In the genomic region with DNA sequence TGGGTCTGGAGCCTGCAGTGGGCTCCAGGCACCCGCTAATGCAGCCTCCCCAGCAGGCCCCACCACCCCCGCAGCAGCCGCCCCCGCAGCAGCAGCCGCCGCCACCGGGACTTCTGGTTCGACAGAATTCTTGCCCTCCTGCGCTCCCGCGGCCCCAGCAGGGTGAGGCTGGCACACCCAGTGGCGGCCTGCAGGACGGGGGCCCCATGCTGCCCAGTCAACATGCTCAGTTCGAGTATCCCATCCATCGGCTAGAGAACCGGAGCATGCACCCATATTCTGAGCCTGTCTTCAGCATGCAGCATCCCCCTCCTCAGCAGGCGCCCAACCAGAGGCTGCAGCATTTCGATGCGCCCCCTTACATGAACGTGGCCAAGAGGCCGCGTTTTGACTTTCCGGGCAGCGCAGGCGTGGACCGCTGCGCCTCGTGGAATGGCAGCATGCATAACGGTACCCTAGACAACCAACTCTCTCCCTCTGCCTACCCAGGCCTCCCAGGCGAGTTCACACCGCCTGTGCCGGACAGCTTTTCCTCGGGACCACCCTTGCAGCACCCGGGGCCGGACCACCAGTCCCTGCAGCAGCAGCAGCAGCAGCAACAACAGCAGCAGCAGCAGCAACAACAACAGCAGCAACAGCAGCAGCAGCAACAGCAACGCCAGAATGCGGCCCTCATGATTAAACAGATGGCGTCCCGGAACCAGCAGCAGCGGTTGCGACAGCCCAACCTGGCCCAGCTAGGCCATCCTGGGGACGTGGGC, we compare ENCODE assay signal across 8 mouse cellular contexts. TPM values are rescaled to one million over a fixed set of nuclear protein-coding genes. Genes with fewer than 3 reads are reported as not detected.
DNase-seq lines count a peak whose midpoint lies in the region; ATAC-seq lines count a peak whose summit lies in the region.

No protein-coding gene starts in this region.

- peak overlapping the region; percentile 93 for H3K4me3 ChIP-seq in embryonic facial prominence, embryonic 13.5 days
- H3K4me3 ChIP-seq in limb, embryonic 11.5 days (ENCODE audit: low read depth, low read length) = peak overlapping the region; percentile 69

- 4% methylated on average over 42 of the region's 42 CpGs for WGBS in embryonic facial prominence, embryonic 13.5 days
- whole genome bisulfite sequencing in limb, embryonic 11.5 days = 3% methylated on average over 42 of the region's 42 CpGs

- no peak for ATAC-seq in embryonic facial prominence, embryonic 13.5 days (ENCODE audit: insufficient number of reproducible peaks, insufficient read depth, low FRiP score, low TSS enrichment, low read depth)
- no peak for ATAC-seq in limb, embryonic 11.5 days (ENCODE audit: insufficient number of reproducible peaks, low FRiP score, low TSS enrichment, low read depth)

- DNase-seq in layer of hippocampus, postnatal 36 days = peak; percentile 41 to 51
- no peak for DNase-seq in layer of hippocampus, adult 9-10 months (ENCODE audit: low spot score)
- DNase-seq in limb, embryonic 11.5 days (ENCODE audit: low spot score) = peak; percentile 62
- peak; percentile 51 for DNase-seq in retina, embryonic 14.5 days (ENCODE audit: low spot score)
- DNase-seq in adipocyte (ENCODE audit: low spot score) = no peak
- no peak for DNase-seq in gastrocnemius, postnatal 10 days
- no peak for DNase-seq in cerebellum, postnatal 14 days

- peaks cover 9% of the 10 kb centered on the region; the same call in 1 of the 2 replicates for H3K27me3 ChIP-seq in embryonic facial prominence, embryonic 13.5 days
- peaks cover 41% of the 10 kb centered on the region for H3K27me3 ChIP-seq in limb, embryonic 11.5 days (ENCODE audit: control insufficient read depth, insufficient read depth, low read length)

- H3K27ac ChIP-seq in embryonic facial prominence, embryonic 13.5 days = peak overlapping the region; percentile 95
- no peak overlapping the region for H3K27ac ChIP-seq in limb, embryonic 11.5 days (replicated peaks; ENCODE audit: low read depth, low read length)

- H3K36me3 ChIP-seq in embryonic facial prominence, embryonic 13.5 days = peaks cover 42% of the 10 kb centered on the region
- H3K36me3 ChIP-seq in limb, embryonic 11.5 days (ENCODE audit: control insufficient read depth, insufficient read depth, low read length) = peaks cover 4% of the 10 kb centered on the region; the same call in 1 of the 2 replicates

- peak overlapping the region; percentile 97 for H3K4me2 ChIP-seq in embryonic facial prominence, embryonic 13.5 days
- H3K4me2 ChIP-seq in limb, embryonic 11.5 days (ENCODE audit: low read depth, severe bottlenecking) = peak overlapping the region; percentile 93

- H3K4me1 ChIP-seq in embryonic facial prominence, embryonic 13.5 days = peaks cover 74% of the 10 kb centered on the region
- H3K4me1 ChIP-seq in limb, embryonic 11.5 days (ENCODE audit: control insufficient read depth, insufficient read depth, low read length) = peaks cover 45% of the 10 kb centered on the region

- H3K9me3 ChIP-seq in embryonic facial prominence, embryonic 13.5 days = no peaks in the 10 kb centered on the region
- H3K9me3 ChIP-seq in limb, embryonic 11.5 days (ENCODE audit: control insufficient read depth, low read length) = no peaks in the 10 kb centered on the region

- peak overlapping the region; percentile 99 for H3K9ac ChIP-seq in embryonic facial prominence, embryonic 13.5 days
- peak overlapping the region; percentile 84 for H3K9ac ChIP-seq in limb, embryonic 11.5 days (ENCODE audit: low read length)

RNA-seq across cellular contexts. Expression of a gene that starts 2.1 kb away (rescaled TPM):
- 10 to 100 TPM; 34.2 to 38.1 TPM for total RNA-seq in layer of hippocampus, postnatal 36 days (2021)
- 46.6 and 51.3 TPM in 2 replicates for polyA plus RNA-seq in embryonic facial prominence, embryonic 13.5 days (2015; fragmentation: Nextera tagmentation; extraction: Ambion mirVana)
- 11.0 and 12.4 TPM in 2 replicates for polyA plus RNA-seq in limb, embryonic 11.5 days (2014; fragmentation: Nextera tagmentation; extraction: Ambion mirVana)
- 10 to 100 TPM; 19.6 to 30.4 TPM for total RNA-seq in gastrocnemius, postnatal 10 days (2021)

Comparison
In these comparisons a context has a peak if more than half of its experiments do, and no peak if none do; other contexts are left out.
1. DNase-seq: peak in layer of hippocampus, postnatal 36 days (2 of 2), limb, embryonic 11.5 days (single experiment) and retina, embryonic 14.5 days (single experiment); none in layer of hippocampus, adult 9-10 months (single experiment), adipocyte (single experiment), gastrocnemius, postnatal 10 days (single experiment) and cerebellum, postnatal 14 days (0 of 2).